Mouse (Mus musculus) bone marrow, adult 2 months (tissue): Measurements from ENCODE around the gene Wars. TPM values are rescaled to one million over a fixed set of nuclear protein-coding genes. Genes with fewer than 3 reads are reported as not detected.
A peak's percentile ranks its signal among the peaks of the same experiment; 100 is the strongest.

Experiments used
- H3K27ac ChIP-seq: fragments of 200-500 bp; 2 replicates; pipeline ENCODE4 v1.5.1; 2012; ENCODE audit warnings: low read depth, mild to moderate bottlenecking, control low read depth, inconsistent platforms, low read length; ENCODE audit not compliant: control insufficient read depth, poor library complexity, insufficient read depth
- H3K4me1 ChIP-seq: fragments of 200-500 bp; 2 replicates; pipeline ENCODE4 v1.6.1; 2011; ENCODE audit warnings: low read length; ENCODE audit not compliant: control insufficient read depth, insufficient read depth
- H3K4me3 ChIP-seq: fragments of 200-500 bp; replicated peaks from 2 replicates; pipeline ENCODE3; 2011; ENCODE audit warnings: mild to moderate bottlenecking, low read depth, low read length, control low read depth; ENCODE audit not compliant: control insufficient read depth
- CTCF ChIP-seq: fragments of 200-500 bp; IDR thresholded peaks from 2 replicates; pipeline ENCODE4 v1.5.1; 2011; ENCODE audit warnings: low read length, control low read depth; ENCODE audit not compliant: control insufficient read depth, insufficient read depth
- POLR2A ChIP-seq: fragments of 200-500 bp; IDR thresholded peaks from 2 replicates; pipeline ENCODE4 v1.6.1; 2011; ENCODE audit warnings: low read depth, mild to moderate bottlenecking, control low read depth, low read length, borderline replicate concordance; ENCODE audit not compliant: control insufficient read depth
- WGBS: fragments of 180-500 bp; shearing (Covaris S2); methylation state at CpG from one replicate; pipeline ENCODE4 v1.1.7; 2018; 5-methylcytosine and 5-hydroxymethylcytosine counted together
- polyA plus RNA-seq: library from polyadenylated mRNA; stranded (reverse); fragments of >200 nt; gene quantifications from 2 replicates; pipeline ENCODE4 v1.2.4, GENCODE M21; 2011; ENCODE audit warnings: low replicate concordance; ENCODE audit not compliant: missing spikeins, insufficient read depth, insufficient read length

Wars gene
- polyA plus RNA-seq, 1 experiment, result 14.6 TPM

GRCm38 (mm10) chr12:108903600-108904275 is 9.8 kb upstream of the Wars start:
- TF ChIP-seq POLR2A, result no peak
- no peak for TF ChIP-seq CTCF
- Histone ChIP-seq H3K4me1 (no peaks in the 10 kb centered on the region), H3K27ac (no peak overlapping the region), H3K4me3 (no peak overlapping the region)
- WGBS, result 86% methylated on average over 8 of the region's 8 CpGs

GRCm38 (mm10) chr12:108902940-108903339 is 9.0 kb upstream of the Wars start:
- TF ChIP-seq CTCF (peak; percentile 91), POLR2A (no peak)
- H3K4me3 ChIP-seq, result no peak overlapping the region
- no peak overlapping the region for H3K27ac ChIP-seq
- WGBS, result 19% methylated on average over 8 of the region's 8 CpGs
- H3K4me1 ChIP-seq, result no peaks in the 10 kb centered on the region

GRCm38 (mm10) chr12:108901346-108901745 is 7.4 kb upstream of the Wars start:
- 24% methylated on average over 5 of the region's 5 CpGs for WGBS
- no peaks in the 10 kb centered on the region for H3K4me1 ChIP-seq
- TF ChIP-seq POLR2A (no peak), CTCF (no peak)
- no peak overlapping the region for H3K4me3 ChIP-seq
- no peak overlapping the region for H3K27ac ChIP-seq

DNA sequence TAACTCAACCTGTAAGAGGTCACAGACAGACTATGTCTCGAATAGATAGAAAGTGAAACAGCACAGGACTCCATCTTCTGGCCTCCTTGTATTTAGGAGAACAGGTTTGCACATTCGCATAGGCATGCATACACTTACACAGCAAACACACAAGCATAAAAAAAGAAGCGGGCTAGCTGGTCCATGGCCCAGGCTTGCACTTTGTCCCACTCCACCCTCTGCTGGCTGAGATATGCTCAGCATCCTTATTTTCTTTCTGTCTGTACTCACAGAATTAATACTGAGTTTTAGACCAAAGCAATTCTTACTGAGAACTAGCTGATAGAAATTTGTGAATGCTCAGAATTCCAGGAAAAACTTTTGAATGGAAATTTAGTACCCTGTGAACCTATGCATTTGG is 2.0 kb upstream of the Wars start:
- 48% methylated on average over 3 of the region's 3 CpGs for WGBS
- peaks cover 3% of the 10 kb centered on the region; the same call in 1 of the 2 replicates for H3K4me1 ChIP-seq

GRCm38 (mm10) chr12:108894432-108894816 is 450 bp upstream of the Wars start:
- H3K4me1 ChIP-seq, result peaks cover 3% of the 10 kb centered on the region; the same call in 1 of the 2 replicates
- peak overlapping the region; percentile 81 for H3K4me3 ChIP-seq
- no peak overlapping the region for H3K27ac ChIP-seq
- under 1% methylated on average over 7 of the region's 7 CpGs for WGBS
- TF ChIP-seq CTCF, result no peak
- TF ChIP-seq POLR2A, result no peak

More for the DNA sequence above, 2.0 kb upstream of the Wars start:
- no peak overlapping the region for H3K4me3 ChIP-seq
- no peak overlapping the region for H3K27ac ChIP-seq
- TF ChIP-seq POLR2A (no peak), CTCF (peak; percentile 40)

DNA sequence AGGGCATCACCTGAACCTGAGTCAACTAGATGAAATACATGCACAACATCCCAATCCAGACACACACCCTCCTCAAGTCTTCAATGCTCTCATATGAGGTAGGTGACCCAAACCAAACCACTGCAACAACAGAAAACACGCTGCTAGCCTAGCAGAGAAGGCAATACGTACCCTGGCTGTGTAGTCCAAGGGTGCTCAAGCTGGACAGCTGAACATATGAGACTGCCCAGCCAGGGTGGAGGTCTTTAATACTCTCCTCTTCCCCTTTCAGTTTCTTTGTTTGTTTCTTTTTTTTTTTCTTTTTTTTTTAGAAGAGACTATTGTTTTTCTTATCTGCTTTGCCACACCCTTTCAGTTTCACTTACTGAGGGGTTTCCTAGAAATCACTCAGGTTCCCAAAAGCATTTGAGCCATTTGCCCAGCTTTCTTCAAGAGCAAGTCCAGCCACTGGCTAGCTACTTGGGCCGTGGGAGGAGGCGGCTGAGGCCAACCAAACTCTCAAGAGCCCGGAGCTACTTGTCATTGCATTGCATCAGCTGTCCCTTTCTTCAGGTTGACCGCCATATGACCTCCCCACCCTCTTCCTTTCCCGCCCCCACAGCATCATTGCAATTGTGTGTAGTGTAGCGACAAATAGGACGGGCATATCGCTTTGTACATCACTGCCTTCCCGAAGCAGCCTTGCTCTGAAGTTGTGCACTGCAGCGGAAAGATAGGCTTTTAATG is 822 bp downstream of the Wars start, which contains the start of gene Wdr25:
TSS of gene Wdr25 (plus strand) at position 643 of the 726 bp plus-strand sequence.
- TF ChIP-seq CTCF (no peak), POLR2A (no peak)
- peak within 1 kb of the TSS; percentile 81 for H3K4me3 ChIP-seq
- H3K27ac ChIP-seq, result peak within 1 kb of the TSS; percentile 20; the same call in 1 of the 2 replicates
- WGBS, result 12% methylated on average over 12 of the region's 12 CpGs
- peaks cover 3% of the 10 kb centered on the region; the same call in 1 of the 2 replicates for H3K4me1 ChIP-seq

DNA sequence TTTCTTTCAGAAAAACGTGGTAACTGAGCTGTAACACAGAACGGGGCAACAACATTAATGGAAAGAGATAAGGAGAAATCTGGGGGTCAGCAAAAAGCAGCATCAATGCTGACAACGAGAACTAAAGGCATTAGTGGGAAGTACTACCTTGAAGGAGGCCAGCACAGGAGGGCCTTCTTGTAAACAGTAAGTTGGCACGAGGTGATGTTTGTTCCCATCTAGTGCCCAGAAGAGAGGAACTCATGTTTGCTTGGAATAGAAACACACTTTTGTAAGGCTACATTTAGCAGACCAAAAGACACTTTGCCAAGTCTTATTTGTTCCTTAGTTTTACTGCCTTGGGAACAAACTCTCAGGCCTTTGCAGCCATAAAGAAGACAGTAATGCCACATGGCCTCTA is 5.3 kb downstream of the Wars start:
- 50% methylated on average over 4 of the region's 4 CpGs for WGBS
- no peak for TF ChIP-seq CTCF
- no peak for TF ChIP-seq POLR2A
- Histone ChIP-seq H3K4me3 (no peak overlapping the region), H3K27ac (no peak overlapping the region), H3K4me1 (peaks cover 3% of the 10 kb centered on the region; the same call in 1 of the 2 replicates)

DNA sequence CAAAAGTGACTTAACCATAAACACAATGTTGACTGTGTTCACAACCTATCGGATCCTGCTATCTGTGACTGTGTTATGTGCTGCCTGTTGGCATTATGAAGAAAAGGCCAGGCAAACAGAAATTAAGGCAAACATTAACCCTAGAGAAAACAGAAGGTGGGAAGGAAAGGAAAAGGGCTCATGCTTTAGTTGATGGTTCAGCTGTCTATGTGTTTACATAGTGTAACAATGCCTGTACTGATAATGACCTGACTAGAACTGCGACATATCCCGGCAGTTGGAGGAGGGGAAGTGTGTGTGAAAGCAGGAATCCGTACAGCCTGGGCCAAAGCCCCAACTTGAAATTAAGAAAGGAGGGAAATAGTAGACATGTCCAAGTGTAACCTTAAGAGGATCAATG is 6.9 kb downstream of the Wars start:
- Histone ChIP-seq H3K4me1 (no peaks in the 10 kb centered on the region), H3K4me3 (no peak overlapping the region), H3K27ac (no peak overlapping the region)
- WGBS, result 83% methylated on average over 4 of the region's 4 CpGs
- TF ChIP-seq CTCF, result no peak
- TF ChIP-seq POLR2A, result no peak
